Mouse (Mus musculus) CH12.LX (cell line): ENCODE measurements around the gene Kif23. TPM values are rescaled to one million over a fixed set of nuclear protein-coding genes. Genes with fewer than 3 reads are reported as not detected.

Experiments
- DNase-seq: peaks from one replicate; pipeline ENCODE4 v3.0.0-alpha.2; 2013; ENCODE audit errors: extremely low read depth
- H3K27ac ChIP-seq: 2 replicates; pipeline ENCODE4 v1.5.1; 2012; ENCODE audit warnings: low read depth, mild to moderate bottlenecking, control low read depth, moderate library complexity; ENCODE audit not compliant: insufficient read depth
- H3K27me3 ChIP-seq: replicated peaks from 2 replicates; pipeline ENCODE3; 2012; ENCODE audit warnings: inconsistent platforms
- H3K36me3 ChIP-seq, 2 experiments: replicated peaks in 1 of 2; 2 replicates each; pipeline versions ENCODE3 to v1.6.1; 2012; ENCODE audit warnings: inconsistent platforms in 1 of 2, low read length in 1 of 2, mild to moderate bottlenecking in 1 of 2, mixed read lengths in 1 of 2, moderate library complexity in 1 of 2; ENCODE audit not compliant: control insufficient read depth in 1 of 2, insufficient read depth in 1 of 2
- H3K4me1 ChIP-seq, 2 experiments: 2 replicates each; pipeline ENCODE4 v1.6.1; 2012; ENCODE audit warnings: inconsistent platforms in 1 of 2, moderate library complexity in 1 of 2; ENCODE audit not compliant: insufficient read depth in 2 of 2, control insufficient read depth in 1 of 2
- H3K4me2 ChIP-seq: 2 replicates; pipeline ENCODE4 v1.6.1; 2012; ENCODE audit warnings: low read depth, mild to moderate bottlenecking, control low read depth; ENCODE audit not compliant: poor library complexity, insufficient read depth, severe bottlenecking
- H3K4me3 ChIP-seq, 3 experiments: fragments of 150-350 bp in 1 of 3; sonication (generic) in 1 of 3; replicated peaks in 1 of 3; 2 replicates each; pipeline versions ENCODE3 to v1.5.1; 2011 to 2012; ENCODE audit warnings: low read depth in 2 of 3, low read length in 2 of 3, mild to moderate bottlenecking in 2 of 3, moderate library complexity in 2 of 3, control low read depth in 1 of 3, improper control_type of control experiment in 1 of 3, inconsistent platforms in 1 of 3, mixed read lengths in 1 of 3; ENCODE audit not compliant: poor library complexity in 1 of 3
- H3K79me2 ChIP-seq: replicated peaks from 2 replicates; pipeline ENCODE4 v1.6.1; 2012; ENCODE audit warnings: mild to moderate bottlenecking, moderate library complexity; ENCODE audit not compliant: control insufficient read depth, poor library complexity, insufficient read depth, severe bottlenecking; ENCODE audit errors: extremely low read depth
- H3K9ac ChIP-seq: 2 replicates; pipeline ENCODE4 v1.6.1; 2012; ENCODE audit warnings: low read depth, mild to moderate bottlenecking, control low read depth, moderate library complexity; ENCODE audit not compliant: insufficient read depth
- H3K9me3 ChIP-seq: replicated peaks from 2 replicates; pipeline ENCODE3; 2012; ENCODE audit warnings: low read length, inconsistent platforms, mixed read lengths
- BHLHE40 ChIP-seq: IDR thresholded peaks from 2 replicates; pipeline ENCODE4 v1.6.1; 2011; ENCODE audit warnings: mild to moderate bottlenecking, low read depth, low read length, improper control_type of control experiment
- CHD1 ChIP-seq: IDR thresholded peaks from 2 replicates; pipeline ENCODE4 v1.6.1; 2012; ENCODE audit warnings: low read depth, low read length, improper control_type of control experiment, inconsistent platforms
- E2F4 ChIP-seq: IDR thresholded peaks from 2 replicates; pipeline ENCODE4 v1.6.1; 2011; ENCODE audit warnings: low read depth, low read length, improper control_type of control experiment; ENCODE audit not compliant: insufficient replicate concordance
- GABPA ChIP-seq: IDR thresholded peaks from 2 replicates; pipeline ENCODE4 v1.6.1; 2012; ENCODE audit warnings: low read depth, low read length, improper control_type of control experiment, inconsistent platforms; ENCODE audit not compliant: insufficient replicate concordance
- HCFC1 ChIP-seq: IDR thresholded peaks from 2 replicates; pipeline ENCODE4 v1.6.1; 2012; ENCODE audit warnings: low read depth, mild to moderate bottlenecking, inconsistent platforms, low read length, improper control_type of control experiment
- IRF4 ChIP-seq: IDR thresholded peaks from 2 replicates; pipeline ENCODE4 v1.6.1; 2014; ENCODE audit warnings: low read depth, mild to moderate bottlenecking, inconsistent platforms, low read length, improper control_type of control experiment
- JUN ChIP-seq: IDR thresholded peaks from 2 replicates; pipeline ENCODE4 v1.6.1; 2011; ENCODE audit warnings: low read depth, mild to moderate bottlenecking, low read length, improper control_type of control experiment, moderate library complexity; ENCODE audit not compliant: insufficient read depth
- MEF2A ChIP-seq: IDR thresholded peaks from 2 replicates; pipeline ENCODE4 v1.6.1; 2014; ENCODE audit warnings: low read depth, mild to moderate bottlenecking, inconsistent platforms, low read length, improper control_type of control experiment, borderline replicate concordance
- NELFE ChIP-seq: IDR thresholded peaks from 2 replicates; pipeline ENCODE4 v1.6.1; 2011; ENCODE audit warnings: low read depth, low read length, improper control_type of control experiment
- PAX5 ChIP-seq: IDR thresholded peaks from 2 replicates; pipeline ENCODE4 v1.6.1; 2012; ENCODE audit warnings: low read length, inconsistent platforms, mixed read lengths
- SIN3A ChIP-seq: IDR thresholded peaks from 2 replicates; pipeline ENCODE4 v1.6.1; 2012; ENCODE audit warnings: low read length, improper control_type of control experiment, inconsistent platforms
- TCF12 ChIP-seq: IDR thresholded peaks from 2 replicates; pipeline ENCODE4 v1.6.1; 2014; ENCODE audit warnings: low read depth, mild to moderate bottlenecking, inconsistent platforms, low read length, improper control_type of control experiment
- UBTF ChIP-seq: IDR thresholded peaks from 2 replicates; pipeline ENCODE4 v1.6.1; 2012; ENCODE audit warnings: low read depth, mild to moderate bottlenecking, inconsistent platforms, low read length, improper control_type of control experiment, moderate library complexity
- USF2 ChIP-seq: conservative IDR thresholded peaks from 2 replicates; pipeline ENCODE4 v1.6.1; 2011; ENCODE audit warnings: low read depth, low read length, improper control_type of control experiment
- ZKSCAN1 ChIP-seq: IDR thresholded peaks from 2 replicates; pipeline ENCODE4 v1.6.1; 2012; ENCODE audit warnings: low read depth, inconsistent platforms, low read length, improper control_type of control experiment, borderline replicate concordance
- ZNF384 ChIP-seq: IDR thresholded peaks from 2 replicates; pipeline ENCODE4 v1.6.1; 2012; ENCODE audit warnings: low read depth, low read length, improper control_type of control experiment, inconsistent platforms
- dilution Hi-C: fragments of 300-500 bp; cut with MboI; formaldehyde crosslinking; loops from 2 replicates; pipeline ENCODE4 v1.14.3; 2020; ENCODE audit warnings: low sequenced_read_pairs; ENCODE audit not compliant: extremely low pct_unique_long_range_greater_than_20kb, extremely low pct_ligation_motif_present
- in situ Hi-C: fragments of 300-500 bp; cut with MboI; formaldehyde crosslinking; loops from 3 replicates; pipeline ENCODE4 v1.14.3; 2019; ENCODE audit warnings: low sequenced_read_pairs, low pct_ligation_motif_present, low pct_unique_long_range_greater_than_20kb, mixed read lengths
- polyA plus RNA-seq: library from polyadenylated mRNA; unstranded; fragments of >175 nt; gene quantifications from 2 replicates; pipeline ENCODE4 v1.2.1, GENCODE M21; 2012; ENCODE audit warnings: low read depth; ENCODE audit not compliant: insufficient read length
- total RNA-seq, 2 experiments: library from RNA; depleted of rRNA; stranded (reverse); fragments of 300-350 nt in 1 of 2; fragments of >200 nt in 1 of 2; gene quantifications; 2 replicates each; pipeline ENCODE4 v1.2.3; 2012 to 2014

Gene Kif23
- total and polyA plus RNA-seq, 3 experiments: 50.6 to 133 (median 96.2) TPM

DNA sequence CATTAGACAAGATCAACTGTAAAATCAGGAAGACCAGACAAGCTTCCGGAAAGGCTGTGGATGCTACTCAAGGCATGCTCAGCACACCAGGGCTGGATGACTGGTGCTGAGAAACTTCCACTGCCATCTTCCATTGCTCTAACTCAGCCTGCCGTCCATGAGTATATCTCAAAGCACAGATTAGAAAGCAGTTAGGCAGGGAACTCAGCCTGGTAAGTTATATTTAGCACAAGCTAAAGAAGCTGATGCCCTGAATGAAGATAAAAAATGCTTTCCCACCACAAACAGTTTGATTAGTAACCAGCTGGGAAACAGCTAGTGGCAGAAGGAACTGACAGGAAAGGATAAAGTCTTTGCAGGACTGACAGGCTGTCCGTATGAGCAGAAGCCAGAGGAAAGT, 5.5 kb downstream of the Kif23 start:
- no peaks in the 10 kb centered on the region for H3K27me3 ChIP-seq
- H3K4me1 ChIP-seq: peaks cover 4 to 47% of the 10 kb centered on the region in 2 experiments; a peak in 3 of 4 replicates
- no peak overlapping the region for H3K9ac ChIP-seq
- peaks cover 49 to 80% of the 10 kb centered on the region in 2 experiments for H3K36me3 ChIP-seq
- in situ Hi-C loops (loop anchor here (10.0 kb wide), 1 partner anchor 304 kb away; no protein-coding TSS in a partner anchor), dilution Hi-C loops (no loop called here)
- no peak for DNase-seq
- H3K9me3 ChIP-seq: no peaks in the 10 kb centered on the region
- peaks cover 21% of the 10 kb centered on the region for H3K79me2 ChIP-seq
- H3K4me2 ChIP-seq: no peak overlapping the region
- no peak overlapping the region for H3K4me3 ChIP-seq
- H3K27ac ChIP-seq: no peak overlapping the region
- no peak for TF ChIP-seq ZKSCAN1
- TF ChIP-seq SIN3A: no peak
- no peak for TF ChIP-seq GABPA
- TF ChIP-seq IRF4: no peak
- TF ChIP-seq UBTF: no peak
- no peak for TF ChIP-seq BHLHE40
- TF ChIP-seq HCFC1: no peak
- TF ChIP-seq CHD1: no peak

- DNase-seq: no peak
- dilution Hi-C loops: no loop called here
- Histone ChIP-seq H3K27me3 (no peaks in the 10 kb centered on the region), H3K79me2 (no peaks in the 10 kb centered on the region; the same call in 1 of the 2 replicates), H3K9me3 (no peaks in the 10 kb centered on the region), H3K27ac (no peak overlapping the region), H3K36me3 (peaks cover 69 to 95% of the 10 kb centered on the region in 2 experiments), H3K4me2 (no peak overlapping the region), H3K9ac (no peak overlapping the region), H3K4me3 (no peak overlapping the region), H3K4me1 (peaks cover 0 to 3% of the 10 kb centered on the region in 2 experiments; a peak in 1 of 4 replicates)
- in situ Hi-C loops: no loop called here
- TF ChIP-seq JUN (no peak), PAX5 (no peak), E2F4 (no peak), ZNF384 (no peak), MEF2A (no peak), TCF12 (no peak), NELFE (no peak), USF2 (no peak)
Observed at GRCm38 (mm10) chr9:61933333-61933732, 13.2 kb downstream of the Kif23 start.
